Mouse (Mus musculus) liver, adult 2 months (tissue): Measurements from ENCODE around the gene Txnrd1. TPM values are rescaled to one million over a fixed set of nuclear protein-coding genes. Genes with fewer than 3 reads are reported as not detected.

ENCODE experiments used
- DNase-seq: peaks from one replicate; pipeline ENCODE4 v3.0.0-alpha.2; 2011; ENCODE audit warnings: low read depth, low spot score; ENCODE audit errors: extremely low read depth
- H3K27ac ChIP-seq: fragments of 200-500 bp; replicated peaks from 2 replicates; pipeline ENCODE4 v1.5.1; 2012; ENCODE audit warnings: low read depth, mild to moderate bottlenecking, control low read depth, inconsistent platforms, low read length; ENCODE audit not compliant: insufficient read depth
- H3K27me3 ChIP-seq: fragments of 200-500 bp; 2 replicates; pipeline ENCODE4 v1.6.1; 2012; ENCODE audit warnings: mild to moderate bottlenecking, moderate library complexity, low read length, inconsistent platforms; ENCODE audit not compliant: control insufficient read depth, insufficient read depth
- H3K36me3 ChIP-seq: fragments of 200-500 bp; 2 replicates; pipeline ENCODE4 v1.6.1; 2012; ENCODE audit warnings: low read length, inconsistent platforms; ENCODE audit not compliant: control insufficient read depth, insufficient read depth
- H3K4me1 ChIP-seq: fragments of 200-500 bp; 2 replicates; pipeline ENCODE4 v1.6.1; 2011; ENCODE audit warnings: low read length; ENCODE audit not compliant: control insufficient read depth, insufficient read depth
- H3K4me3 ChIP-seq: fragments of 200-500 bp; 2 replicates; pipeline ENCODE4 v1.5.1; 2011; ENCODE audit warnings: low read depth, mild to moderate bottlenecking, control low read depth, low read length, moderate library complexity; ENCODE audit not compliant: insufficient read depth
- H3K79me2 ChIP-seq: fragments of 200-500 bp; 2 replicates; pipeline ENCODE4 v1.6.1; 2012; ENCODE audit warnings: inconsistent platforms, mild to moderate bottlenecking, low read length, moderate library complexity; ENCODE audit not compliant: control insufficient read depth, insufficient read depth
- H3K9ac ChIP-seq: fragments of 200-500 bp; 2 replicates; pipeline ENCODE4 v1.6.1; 2012; ENCODE audit warnings: low read depth, mild to moderate bottlenecking, control low read depth, inconsistent platforms, low read length
- CTCF ChIP-seq: fragments of 200-500 bp; IDR thresholded peaks from 2 replicates; pipeline ENCODE4 v1.5.1; 2011; ENCODE audit warnings: low read depth, low read length, control low read depth
- POLR2A ChIP-seq: fragments of 200-500 bp; IDR thresholded peaks from 2 replicates; pipeline ENCODE4 v1.6.1; 2011; ENCODE audit warnings: low read length, control low read depth; ENCODE audit not compliant: insufficient read depth; ENCODE audit errors: extremely low read depth
- WGBS: fragments of 180-500 bp; shearing (Covaris S2); methylation state at CpG from one replicate; pipeline ENCODE4 v1.1.7; 2018; 5-methylcytosine and 5-hydroxymethylcytosine counted together
- polyA plus RNA-seq: library from polyadenylated mRNA; depleted of rRNA; stranded (reverse); fragments of >200 nt; gene quantifications from 2 replicates; pipeline ENCODE4 v1.2.3, GENCODE M21; 2012
- total RNA-seq: library from RNA; depleted of rRNA; stranded (reverse); fragments of >200 nt; gene quantifications from 2 replicates; pipeline ENCODE4 v1.2.3, GENCODE M21; 2014

Gene Txnrd1
- total and polyA plus RNA-seq, 2 experiments = 50.4 to 71.2 TPM

GRCm38 (mm10) chr10:82875446-82875845 is 41.7 kb downstream of the Txnrd1 start:
- Histone ChIP-seq H3K36me3 (peaks cover 50% of the 10 kb centered on the region), H3K79me2 (peaks cover 12% of the 10 kb centered on the region; the same call in 1 of the 2 replicates), H3K4me1 (peaks cover 9% of the 10 kb centered on the region), H3K9ac (no peak overlapping the region), H3K27ac (no peak overlapping the region), H3K4me3 (no peak overlapping the region), H3K27me3 (no peaks in the 10 kb centered on the region)
- 91% methylated on average over 10 of the region's 10 CpGs for WGBS
- TF ChIP-seq POLR2A (no peak), CTCF (no peak)
- no peak for DNase-seq

- Histone ChIP-seq H3K79me2 (peaks cover 8% of the 10 kb centered on the region; the same call in 1 of the 2 replicates), H3K9ac (peak overlapping the region; percentile 4; the same call in 1 of the 2 replicates), H3K27me3 (no peaks in the 10 kb centered on the region), H3K27ac (peak overlapping the region; percentile 67), H3K4me3 (no peak overlapping the region), H3K36me3 (peaks cover 58% of the 10 kb centered on the region), H3K4me1 (peaks cover 9% of the 10 kb centered on the region)
- peak; percentile 93 for DNase-seq
- TF ChIP-seq CTCF (peak; percentile 45), POLR2A (no peak)
- WGBS = 36% methylated on average over 16 of the region's 16 CpGs
These were observed 42.5 kb downstream of the Txnrd1 start for GRCm38 (mm10) chr10:82876076-82876796.

- Histone ChIP-seq H3K4me1 (peaks cover 5% of the 10 kb centered on the region; the same call in 1 of the 2 replicates), H3K27ac (no peak overlapping the region), H3K4me3 (no peak overlapping the region), H3K9ac (no peak overlapping the region), H3K27me3 (no peaks in the 10 kb centered on the region), H3K79me2 (no peaks in the 10 kb centered on the region), H3K36me3 (peaks cover 75% of the 10 kb centered on the region)
- WGBS = 93% methylated on average over 6 of the region's 6 CpGs
- no peak for DNase-seq
- no peak for TF ChIP-seq POLR2A
- no peak for TF ChIP-seq CTCF
These were observed 53.6 kb downstream of the Txnrd1 start for GRCm38 (mm10) chr10:82887354-82887753.

- Histone ChIP-seq H3K9ac (no peak overlapping the region), H3K79me2 (no peaks in the 10 kb centered on the region), H3K27ac (no peak overlapping the region), H3K27me3 (no peaks in the 10 kb centered on the region), H3K4me3 (no peak overlapping the region), H3K4me1 (peaks cover 5% of the 10 kb centered on the region; the same call in 1 of the 2 replicates), H3K36me3 (peaks cover 65% of the 10 kb centered on the region)
- no peak for TF ChIP-seq CTCF
- TF ChIP-seq POLR2A = no peak
- 87% methylated on average over 8 of the region's 8 CpGs for WGBS
- DNase-seq = no peak
These were observed 54.8 kb downstream of the Txnrd1 start for GRCm38 (mm10) chr10:82888576-82888975.

GRCm38 (mm10) chr10:82889447-82889973 is 55.8 kb downstream of the Txnrd1 start:
- H3K4me3 ChIP-seq = no peak overlapping the region
- peaks cover 5% of the 10 kb centered on the region; the same call in 1 of the 2 replicates for H3K4me1 ChIP-seq
- TF ChIP-seq CTCF = no peak
- TF ChIP-seq POLR2A = no peak
- no peaks in the 10 kb centered on the region for H3K79me2 ChIP-seq
- no peak overlapping the region for H3K27ac ChIP-seq
- no peaks in the 10 kb centered on the region for H3K27me3 ChIP-seq
- peaks cover 56% of the 10 kb centered on the region for H3K36me3 ChIP-seq
- DNase-seq = peak; percentile 95
- WGBS = 11% methylated on average over 9 of the region's 9 CpGs
- H3K9ac ChIP-seq = no peak overlapping the region

GRCm38 (mm10) chr10:82890936-82891335 is 57.2 kb downstream of the Txnrd1 start:
- peaks cover 53% of the 10 kb centered on the region for H3K36me3 ChIP-seq
- no peak for DNase-seq
- H3K4me3 ChIP-seq = no peak overlapping the region
- H3K9ac ChIP-seq = no peak overlapping the region
- no peaks in the 10 kb centered on the region for H3K27me3 ChIP-seq
- H3K4me1 ChIP-seq = peaks cover 5% of the 10 kb centered on the region; the same call in 1 of the 2 replicates
- H3K27ac ChIP-seq = no peak overlapping the region
- H3K79me2 ChIP-seq = no peaks in the 10 kb centered on the region
- 72% methylated on average over 2 of the region's 2 CpGs for WGBS
- TF ChIP-seq CTCF (no peak), POLR2A (no peak)
